Mouse (Mus musculus) heart, embryonic 16.5 days (tissue): ENCODE results near the gene Psmd11. TPM values are rescaled to one million over a fixed set of nuclear protein-coding genes. Genes with fewer than 3 reads are reported as not detected.
A peak's percentile ranks its signal among the peaks of the same experiment; 100 is the strongest.

Experiments used
- ATAC-seq: fragments of 200-750 bp; cut with Nextera tagmentation; replicated peaks from 2 replicates; pipeline ENCODE4 v1.8.0; 2017; ENCODE audit warnings: moderate number of reproducible peaks; ENCODE audit not compliant: insufficient read depth, low FRiP score; ENCODE audit errors: extremely low read depth
- H3K27ac ChIP-seq: fragments of 300-500 bp; sonication (generic); 2 replicates; pipeline ENCODE4 v1.5.1; 2014; ENCODE audit warnings: mild to moderate bottlenecking, low read length, control low read depth, moderate library complexity
- H3K27me3 ChIP-seq: fragments of 300-500 bp; sonication (generic); 2 replicates; pipeline ENCODE4 v1.6.1; 2014; ENCODE audit warnings: low read length, mixed read lengths; ENCODE audit not compliant: control insufficient read depth, insufficient read depth
- H3K36me3 ChIP-seq: fragments of 300-500 bp; sonication (generic); 2 replicates; pipeline ENCODE4 v1.6.1; 2014; ENCODE audit not compliant: control insufficient read depth, insufficient read depth
- H3K4me1 ChIP-seq: fragments of 300-500 bp; sonication (generic); 2 replicates; pipeline ENCODE4 v1.6.1; 2014; ENCODE audit warnings: low read length, mixed read lengths; ENCODE audit not compliant: control insufficient read depth, insufficient read depth
- H3K4me2 ChIP-seq: fragments of 300-500 bp; sonication (generic); 2 replicates; pipeline ENCODE4 v1.6.1; 2014; ENCODE audit warnings: low read depth, mild to moderate bottlenecking, control low read depth, low read length
- H3K4me3 ChIP-seq: fragments of 300-500 bp; sonication (generic); 2 replicates; pipeline ENCODE4 v1.5.1; 2014; ENCODE audit warnings: mild to moderate bottlenecking, control low read depth, low read length
- H3K9ac ChIP-seq: fragments of 300-500 bp; sonication (generic); 2 replicates; pipeline ENCODE4 v1.6.1; 2014; ENCODE audit warnings: low read length, control low read depth
- H3K9me3 ChIP-seq: fragments of 300-500 bp; sonication (generic); replicated peaks from 2 replicates; pipeline ENCODE4 v1.6.1; 2016; ENCODE audit warnings: low read length; ENCODE audit not compliant: control insufficient read depth
- WGBS: fragments of 180-500 bp; shearing (Covaris S2); extraction: QIAGEN DNeasy Blood & Tissue Kit; methylation state at CpG from one replicate; pipeline ENCODE4 v1.1.7; 2014; 5-methylcytosine and 5-hydroxymethylcytosine counted together
- polyA plus RNA-seq: library from polyadenylated mRNA; unstranded; fragments of >200 nt; fragmentation: Nextera tagmentation; extraction: Ambion mirVana; gene quantifications from 2 replicates; pipeline ENCODE4 v1.2.1, GENCODE M21; 2015

Gene Psmd11
- polyA plus RNA-seq, 1 experiment from 2014 or later = 197 TPM

DNA sequence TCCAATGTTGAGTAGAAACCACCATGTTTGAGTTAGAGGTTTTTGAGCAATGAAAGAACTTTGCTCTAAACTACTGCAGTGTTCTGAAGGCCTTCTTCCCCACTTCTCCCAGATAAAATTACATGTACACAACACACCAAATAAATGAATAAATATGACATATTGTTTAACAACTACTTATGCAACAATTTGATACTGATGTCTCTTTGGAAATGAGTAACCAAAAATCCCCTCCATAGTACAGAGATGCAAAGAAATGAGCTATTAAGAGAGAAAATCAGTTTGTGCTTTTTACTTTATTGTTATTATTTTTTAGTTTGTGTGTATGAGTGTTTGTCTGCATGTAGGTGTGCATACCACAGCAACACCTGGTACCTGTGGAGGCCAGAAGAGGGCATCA is 78.1 kb downstream of the Psmd11 start:
- H3K36me3 ChIP-seq = no peaks in the 10 kb centered on the region
- H3K4me3 ChIP-seq = no peak overlapping the region
- H3K27me3 ChIP-seq = no peaks in the 10 kb centered on the region
- peaks cover 11% of the 10 kb centered on the region for H3K4me1 ChIP-seq
- no peak overlapping the region for H3K4me2 ChIP-seq
- H3K9ac ChIP-seq = no peak overlapping the region
- H3K27ac ChIP-seq = no peak overlapping the region
- H3K9me3 ChIP-seq = no peaks in the 10 kb centered on the region
- ATAC-seq = no peak

DNA sequence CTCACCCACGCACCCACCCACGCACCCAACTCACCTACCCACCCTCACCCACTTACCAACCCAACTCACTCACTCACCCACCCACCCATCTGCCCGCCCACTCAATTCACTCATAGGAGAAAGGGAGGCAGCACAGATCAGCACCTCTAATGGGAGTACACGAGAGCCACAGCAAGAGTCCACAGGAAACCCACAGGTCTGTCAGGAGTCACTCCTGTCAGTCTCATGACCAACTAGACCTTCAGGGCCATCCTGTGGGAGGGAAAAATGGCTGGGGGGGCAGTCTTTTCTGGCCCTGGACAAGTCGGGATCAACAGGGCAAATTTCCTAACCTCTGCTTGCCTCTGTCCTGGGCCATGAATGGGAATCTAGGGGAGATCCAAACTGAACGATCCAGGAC is 79.4 kb downstream of the Psmd11 start:
- Histone ChIP-seq H3K36me3 (no peaks in the 10 kb centered on the region), H3K4me2 (no peak overlapping the region), H3K4me3 (no peak overlapping the region), H3K27me3 (no peaks in the 10 kb centered on the region), H3K27ac (peak overlapping the region; percentile 21; the same call in 1 of the 2 replicates), H3K9me3 (no peaks in the 10 kb centered on the region), H3K9ac (no peak overlapping the region), H3K4me1 (peaks cover 11% of the 10 kb centered on the region)
- ATAC-seq = no peak
- 82% methylated on average over 6 of the region's 6 CpGs for WGBS

DNA sequence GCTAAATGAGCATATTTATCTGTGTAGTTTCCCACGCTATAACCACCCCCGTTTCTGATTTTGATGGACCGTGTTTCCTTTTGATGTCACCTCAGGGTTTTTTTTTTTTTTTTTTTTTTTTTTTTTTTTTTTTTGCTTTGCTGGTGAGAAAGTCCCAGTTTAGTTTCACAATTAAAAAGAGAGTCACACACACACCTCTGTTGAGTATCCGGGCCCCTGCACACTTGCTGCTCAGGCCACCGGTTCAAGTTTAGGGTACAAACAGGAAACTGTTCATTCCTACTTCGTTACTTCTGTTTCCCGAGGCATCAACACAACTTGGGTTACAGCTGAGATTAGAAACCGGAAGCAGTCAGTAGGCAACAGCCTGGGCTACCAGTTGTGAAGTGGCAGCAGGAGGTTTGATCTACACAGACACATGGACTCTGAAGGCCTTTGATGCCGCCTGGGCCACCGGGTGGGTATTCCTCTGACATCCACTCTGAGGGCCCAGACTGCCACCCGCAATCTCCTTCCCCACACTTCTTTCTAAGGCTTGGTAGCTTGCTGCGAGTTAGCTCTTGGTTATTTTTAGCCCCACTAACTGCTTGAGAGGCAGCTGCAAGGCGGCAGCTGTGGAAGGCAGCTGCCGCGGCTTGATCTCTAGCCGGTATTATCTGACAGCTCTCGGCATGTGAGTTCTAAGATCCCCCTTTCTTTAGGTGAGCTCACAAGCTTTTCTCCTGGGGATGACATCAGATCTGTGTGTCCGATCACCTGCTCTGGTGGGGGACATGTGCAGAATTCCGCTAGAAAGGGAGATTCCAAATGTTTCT is 80.2 kb downstream of the Psmd11 start:
- Histone ChIP-seq H3K27me3 (no peaks in the 10 kb centered on the region), H3K9me3 (no peaks in the 10 kb centered on the region), H3K4me1 (peaks cover 11% of the 10 kb centered on the region), H3K36me3 (no peaks in the 10 kb centered on the region), H3K4me3 (peak overlapping the region; percentile 33), H3K4me2 (peak overlapping the region; percentile 57), H3K27ac (peak overlapping the region; percentile 68), H3K9ac (peak overlapping the region; percentile 47; the same call in 1 of the 2 replicates)
- WGBS = 21% methylated on average over 19 of the region's 19 CpGs
- ATAC-seq = peak; percentile 30

DNA sequence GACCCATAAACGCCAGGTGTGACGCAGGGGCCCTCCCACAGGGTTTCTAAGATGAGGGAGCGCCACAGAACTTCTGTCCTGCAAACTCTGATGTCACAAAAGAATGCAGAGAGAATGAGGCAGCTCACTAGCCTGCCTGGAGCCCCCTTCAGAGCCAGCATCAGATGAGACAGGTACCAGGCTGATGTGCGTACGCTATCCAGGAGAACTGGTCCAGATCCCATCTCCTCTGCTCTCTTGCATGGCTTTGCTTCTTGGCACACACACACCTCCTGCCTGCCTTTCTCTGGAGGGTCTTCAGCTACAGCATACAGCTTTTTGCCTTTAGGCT is 80.7 kb downstream of the Psmd11 start:
- Histone ChIP-seq H3K9ac (peak overlapping the region; percentile 47; the same call in 1 of the 2 replicates), H3K4me2 (peak overlapping the region; percentile 57), H3K9me3 (no peaks in the 10 kb centered on the region), H3K27me3 (no peaks in the 10 kb centered on the region), H3K27ac (peak overlapping the region; percentile 68; the same call in 1 of the 2 replicates), H3K4me3 (peak overlapping the region; percentile 33), H3K36me3 (no peaks in the 10 kb centered on the region), H3K4me1 (peaks cover 11% of the 10 kb centered on the region)
- no peak for ATAC-seq
- WGBS = 51% methylated on average over 5 of the region's 5 CpGs

DNA sequence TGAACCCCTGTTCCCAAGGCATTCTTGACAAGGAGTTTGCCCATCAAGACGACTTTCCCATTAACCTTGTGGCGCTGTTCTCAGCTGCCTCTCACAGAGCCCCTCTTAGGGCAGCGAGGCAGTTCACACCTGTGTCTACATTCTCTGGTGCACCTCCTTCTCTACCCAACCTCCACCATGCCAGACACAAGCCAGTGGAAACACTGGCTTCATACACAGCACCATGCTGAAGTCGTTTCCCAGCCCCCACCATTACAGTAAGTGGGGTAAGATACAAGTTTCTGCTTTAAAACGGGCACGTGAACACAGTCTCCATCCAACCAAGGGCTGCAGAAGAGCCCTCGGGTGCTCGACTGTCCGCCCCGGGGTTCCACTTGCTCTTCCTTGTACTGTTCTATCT is 81.7 kb downstream of the Psmd11 start:
- H3K27ac ChIP-seq = no peak overlapping the region
- no peak for ATAC-seq

DNA sequence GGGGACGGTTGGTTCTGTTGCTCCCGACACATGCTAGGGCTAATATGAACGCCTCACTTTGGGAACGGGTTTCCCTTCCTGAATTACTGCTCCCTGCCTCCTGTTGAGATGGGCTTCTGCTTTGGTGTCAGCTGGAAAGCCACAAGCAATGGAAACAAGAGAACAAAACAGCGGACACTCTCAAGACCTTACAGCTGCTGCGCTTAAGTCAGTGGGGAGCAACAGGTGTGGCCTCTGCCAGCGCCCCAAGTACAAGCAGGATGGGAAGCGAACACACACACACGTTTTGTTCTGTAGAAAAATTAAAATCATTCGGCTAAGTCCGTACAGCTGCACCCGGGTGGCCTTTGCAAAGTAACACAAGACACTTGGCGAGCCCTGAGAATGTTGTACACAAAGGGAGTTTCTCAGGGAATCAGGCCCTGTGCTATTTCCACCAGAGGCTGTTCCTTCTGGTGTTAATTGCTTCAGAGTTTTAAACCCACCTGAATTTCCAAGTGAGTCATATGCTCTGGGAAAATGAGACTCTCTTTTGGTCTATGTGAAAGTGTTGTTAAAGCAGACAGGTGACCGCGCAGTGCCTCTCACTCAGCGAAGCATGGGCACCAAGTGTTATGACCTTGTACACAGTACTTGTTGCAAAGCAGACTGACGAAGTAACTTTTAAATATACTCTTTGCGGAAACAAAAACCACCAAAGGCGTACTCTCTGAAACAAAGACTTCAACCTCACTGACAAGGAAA is 84.1 kb downstream of the Psmd11 start:
- H3K9me3 ChIP-seq = no peaks in the 10 kb centered on the region
- WGBS = 84% methylated on average over 19 of the region's 19 CpGs

More for the DNA sequence above, 81.7 kb downstream of the Psmd11 start:
- H3K4me2 ChIP-seq = no peak overlapping the region
- H3K27me3 ChIP-seq = no peaks in the 10 kb centered on the region
- H3K4me1 ChIP-seq = peaks cover 11% of the 10 kb centered on the region
- no peaks in the 10 kb centered on the region for H3K9me3 ChIP-seq
- H3K9ac ChIP-seq = no peak overlapping the region
- H3K36me3 ChIP-seq = no peaks in the 10 kb centered on the region
- WGBS = 82% methylated on average over 10 of the region's 10 CpGs
- H3K4me3 ChIP-seq = no peak overlapping the region

DNA sequence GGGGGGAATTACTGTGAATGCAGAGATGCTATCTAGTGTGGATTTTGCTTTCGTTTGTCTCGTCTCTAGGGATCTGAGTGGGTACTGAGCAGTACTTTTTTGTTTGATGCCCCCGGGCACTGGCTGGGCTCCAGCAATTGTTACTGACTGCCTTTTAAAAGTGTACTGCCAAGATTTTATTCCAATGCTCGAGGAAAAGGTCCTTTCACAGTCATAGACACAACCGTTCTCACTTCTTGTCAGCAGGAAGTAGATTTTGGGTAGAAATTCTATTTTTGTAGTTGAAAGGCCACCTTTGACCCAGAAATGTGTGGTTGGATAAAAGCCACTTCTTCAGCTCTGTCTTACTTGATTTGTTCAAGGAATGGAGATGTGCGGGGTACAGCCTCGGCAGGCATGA is 85.4 kb downstream of the Psmd11 start:
- WGBS = 55% methylated on average over 7 of the region's 7 CpGs
- ATAC-seq = no peak
- H3K4me1 ChIP-seq = peaks cover 7% of the 10 kb centered on the region
- H3K9me3 ChIP-seq = no peaks in the 10 kb centered on the region
- no peak overlapping the region for H3K9ac ChIP-seq
- no peak overlapping the region for H3K4me2 ChIP-seq
- H3K27me3 ChIP-seq = no peaks in the 10 kb centered on the region
- no peak overlapping the region for H3K4me3 ChIP-seq
- H3K36me3 ChIP-seq = no peaks in the 10 kb centered on the region
- H3K27ac ChIP-seq = no peak overlapping the region

More for the DNA sequence above, 84.1 kb downstream of the Psmd11 start:
- Histone ChIP-seq H3K4me2 (no peak overlapping the region), H3K4me3 (no peak overlapping the region), H3K4me1 (peaks cover 11% of the 10 kb centered on the region), H3K36me3 (no peaks in the 10 kb centered on the region), H3K9ac (no peak overlapping the region), H3K27me3 (no peaks in the 10 kb centered on the region), H3K27ac (no peak overlapping the region)
- no peak for ATAC-seq

DNA sequence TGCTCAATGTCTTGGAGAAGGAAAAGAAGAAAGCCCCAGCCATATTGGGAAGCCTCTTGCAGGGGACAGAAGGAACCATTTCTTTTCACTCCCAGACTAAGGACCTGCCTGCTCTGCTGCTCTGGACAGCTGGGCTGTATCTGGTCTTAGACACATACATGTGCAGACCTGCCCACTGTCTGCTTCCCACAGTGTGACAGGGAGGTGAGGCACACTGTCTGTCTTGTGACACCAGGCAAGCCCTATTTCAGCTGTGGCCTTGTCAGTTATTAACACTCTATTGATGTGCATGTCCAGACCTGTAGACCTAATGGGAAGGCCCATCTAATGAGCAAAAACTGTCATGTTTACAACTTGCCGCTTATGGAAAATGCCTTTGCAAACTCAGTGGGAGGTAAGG is 86.9 kb downstream of the Psmd11 start:
- Histone ChIP-seq H3K27me3 (no peaks in the 10 kb centered on the region), H3K36me3 (no peaks in the 10 kb centered on the region), H3K4me3 (no peak overlapping the region), H3K4me1 (peaks cover 7% of the 10 kb centered on the region), H3K4me2 (no peak overlapping the region), H3K9ac (no peak overlapping the region), H3K27ac (no peak overlapping the region), H3K9me3 (no peaks in the 10 kb centered on the region)
- 66% methylated on average over 1 of the region's 1 CpGs for WGBS
- ATAC-seq = no peak

DNA sequence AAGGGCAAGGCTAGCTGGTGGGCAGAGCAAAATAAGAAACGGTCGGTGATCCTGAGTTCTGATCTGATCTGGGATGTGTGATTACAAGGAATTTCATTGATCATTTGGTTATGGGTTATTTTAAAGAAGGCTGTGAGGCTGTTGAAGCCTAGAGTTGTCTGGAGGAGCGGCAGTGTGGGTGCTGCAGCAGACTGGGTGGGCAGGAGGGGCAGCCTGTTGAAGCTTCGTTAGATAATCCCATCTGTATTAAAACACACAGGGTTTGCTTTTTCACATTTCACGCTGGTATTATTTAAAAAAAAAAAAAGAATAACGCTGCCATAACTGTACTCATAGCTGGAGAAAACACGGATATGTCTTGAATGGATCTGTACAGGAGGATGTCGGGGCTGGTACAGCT is 87.5 kb downstream of the Psmd11 start:
- no peaks in the 10 kb centered on the region for H3K36me3 ChIP-seq
- H3K4me1 ChIP-seq = peaks cover 7% of the 10 kb centered on the region
- H3K4me2 ChIP-seq = no peak overlapping the region
- ATAC-seq = no peak
- no peaks in the 10 kb centered on the region for H3K27me3 ChIP-seq
- 86% methylated on average over 8 of the region's 8 CpGs for WGBS
- no peak overlapping the region for H3K4me3 ChIP-seq
- H3K9ac ChIP-seq = no peak overlapping the region
- no peak overlapping the region for H3K27ac ChIP-seq
- no peaks in the 10 kb centered on the region for H3K9me3 ChIP-seq
